In genomic region chr16:30034001-30034400, GRCm38 (mm10) we compare ENCODE assay signal across 12 mouse cellular contexts. TPM values are rescaled to one million over a fixed set of nuclear protein-coding genes. Genes with fewer than 3 reads are reported as not detected.
A peak's percentile ranks its signal among the peaks of the same experiment; 100 is the strongest.
DNase-seq lines count a peak whose midpoint lies in the region; ATAC-seq and TF ChIP-seq lines count a peak whose summit lies in the region.
"Had no signal": no experiment of that assay in that cellular context is flagged by ENCODE, and none has a peak within 500 bp of the region (broad histone marks: within the 10 kb centered on the region; RNA-seq: fewer than 3 reads in every experiment).

No protein-coding gene starts in this region.

- no peaks in the 10 kb centered on the region for H3K79me2 ChIP-seq in myocyte (ENCODE audit: control insufficient read depth, insufficient read depth)

- ATAC-seq in lung, postnatal 0 days = peak; percentile 36; the same call in 1 of the 2 replicates
- no peak for ATAC-seq in granulocyte monocyte progenitor cell, adult 5-6 weeks (replicated peaks; ENCODE audit: poor library complexity, severe bottlenecking)
- ATAC-seq: midbrain, embryonic 15.5 days had no signal

- no peak overlapping the region for H3K4me3 ChIP-seq in lung, postnatal 0 days (ENCODE audit: low read depth, low read length)
- no peak overlapping the region for H3K4me3 ChIP-seq in myocyte
- H3K4me3 ChIP-seq: hindbrain, embryonic 15.5 days; midbrain, embryonic 15.5 days had no signal

- no peak overlapping the region for H3ac ChIP-seq in myocyte (ENCODE audit: control insufficient read depth, insufficient read length)

- H3K9me3 ChIP-seq in lung, postnatal 0 days (ENCODE audit: low read length) = no peaks in the 10 kb centered on the region
- H3K9me3 ChIP-seq: hindbrain, embryonic 15.5 days; midbrain, embryonic 15.5 days had no signal

- DNase-seq in adrenal gland, adult (ENCODE audit: inconsistent age in 2 of 2, low spot score in 1 of 2) = peak; percentile 78 to 84
- DNase-seq in adrenal gland, postnatal 4 days (ENCODE audit: low spot score in 2 of 2) = no peak
- peak; percentile 23 for DNase-seq in lung, postnatal 0 days (ENCODE audit: low spot score)
- no peak for DNase-seq in lung, postnatal 36 days
- peak; percentile 55 for DNase-seq in adrenal gland, postnatal 14 days
- no peak for DNase-seq in right cerebral cortex, postnatal 14 days
- DNase-seq: cerebellum, adult 9-10 months; retina, postnatal 1 day had no signal

- H3K9ac ChIP-seq in lung, postnatal 0 days (replicated peaks; ENCODE audit: low read depth) = no peak overlapping the region
- H3K9ac ChIP-seq: hindbrain, embryonic 15.5 days; midbrain, embryonic 15.5 days had no signal

- 0 out of 2 replicates have a peak, but pooled peaks cover 4% of the 10 kb centered on the region for H3K4me1 ChIP-seq in lung, postnatal 0 days (ENCODE audit: insufficient read depth, low read depth, low read length)
- H3K4me1 ChIP-seq: midbrain, embryonic 15.5 days had no signal

- no peak for TF ChIP-seq CTCF in lung, postnatal 0 days (IDR thresholded peaks at IDR 0.05)

- TF ChIP-seq POLR2A in myocyte (IDR thresholded peaks at IDR 0.05; ENCODE audit: insufficient read length, low read depth) = no peak

- H3K36me3 ChIP-seq in lung, postnatal 0 days (ENCODE audit: insufficient read depth, low read length) = no peaks in the 10 kb centered on the region
- H3K36me3 ChIP-seq in myocyte (ENCODE audit: control insufficient read depth, insufficient read depth) = no peaks in the 10 kb centered on the region
- H3K36me3 ChIP-seq: hindbrain, embryonic 15.5 days; midbrain, embryonic 15.5 days had no signal

- WGBS in lung, postnatal 0 days = 50% methylated on average over 4 of the region's 4 CpGs

- no peaks in the 10 kb centered on the region for H3K27me3 ChIP-seq in lung, postnatal 0 days (replicated peaks; ENCODE audit: insufficient read depth, low read length)
- H3K27me3 ChIP-seq in myocyte (ENCODE audit: control insufficient read depth, insufficient read depth, insufficient read length) = no peaks in the 10 kb centered on the region

- no peak overlapping the region for H3K4me2 ChIP-seq in lung, postnatal 0 days (replicated peaks; ENCODE audit: low read depth, low read length)
- peak overlapping the region; percentile 28 for H3K4me2 ChIP-seq in myocyte (ENCODE audit: low read depth)
- H3K4me2 ChIP-seq: hindbrain, embryonic 15.5 days; midbrain, embryonic 15.5 days had no signal

- H3K27ac ChIP-seq in lung, postnatal 0 days (ENCODE audit: low read length) = no peak overlapping the region
- H3K27ac ChIP-seq: hindbrain, embryonic 15.5 days; midbrain, embryonic 15.5 days had no signal

- TF ChIP-seq EP300 in lung, postnatal 0 days (IDR thresholded peaks at IDR 0.05) = no peak

TF ChIP-seq in myocyte, 11 proteins besides CTCF, POLR2A, EP300 and RAD21:
- TF ChIP-seq TCF3 (IDR thresholded peaks at IDR 0.05; ENCODE audit: insufficient read length, low read depth) (peak; percentile 56), MYOG (IDR thresholded peaks at IDR 0.05; ENCODE audit: control insufficient read depth in 1 of 3, insufficient read depth in 1 of 3, insufficient read length in 2 of 3, low read depth in 2 of 3) (peak in 2 of 3 experiments; percentile 73 to 93), E2F4 (IDR thresholded peaks at IDR 0.05; ENCODE audit: insufficient read depth) (no peak), MYOD1 (IDR thresholded peaks at IDR 0.05; ENCODE audit: control insufficient read depth in 1 of 3, insufficient read length in 2 of 3, low read depth in 2 of 3) (peak in 2 of 3 experiments; percentile 86 to 96), CEBPB (IDR thresholded peaks at IDR 0.05; ENCODE audit: insufficient read depth, poor library complexity, severe bottlenecking) (no peak), TCF12 (IDR thresholded peaks at IDR 0.05; ENCODE audit: insufficient read depth, poor library complexity, severe bottlenecking) (peak; percentile 65), POLR2AphosphoS2 (IDR thresholded peaks at IDR 0.05; ENCODE audit: insufficient read length, low read depth) (no peak), MAX (IDR thresholded peaks at IDR 0.05; ENCODE audit: low read depth) (no peak), REST (IDR thresholded peaks at IDR 0.05; ENCODE audit: insufficient read depth, insufficient read length) (no peak), SRF (IDR thresholded peaks at IDR 0.05; ENCODE audit: control insufficient read depth, insufficient read length, low read depth) (no peak)

RNA-seq across cellular contexts. Expression of gene Hes1, which starts 30.2 kb away (rescaled TPM):
- total RNA-seq in adrenal gland, postnatal 4 days (2021) = 10 to 100 TPM; 31.4 to 39.1 TPM
- 89.1 and 93.9 TPM in 2 replicates for polyA plus RNA-seq in lung, postnatal 0 days (2015; fragmentation: Nextera tagmentation; extraction: Ambion mirVana)
- total RNA-seq in adrenal gland, postnatal 14 days (2021) = 21.0 and 26.6 TPM in 2 replicates
- 35.8 TPM for polyA plus RNA-seq in myocyte (2012; fragmentation: generic; extraction: Trizol)
- total RNA-seq in granulocyte monocyte progenitor cell, adult 5-6 weeks (2014; fragmentation: Nextera tagmentation) = not detected in 2 replicates
- total RNA-seq in granulocyte monocyte progenitor cell, adult 5-6 weeks (2017) = not detected in 2 replicates

Comparison
In these comparisons a context has a peak if more than half of its experiments do, and no peak if none do; other contexts are left out.
1. DNase-seq: peak in adrenal gland, adult (2 of 2), lung, postnatal 0 days (single experiment) and adrenal gland, postnatal 14 days (single experiment); none in adrenal gland, postnatal 4 days (0 of 2), lung, postnatal 36 days (single experiment) and right cerebral cortex, postnatal 14 days (single experiment).
2. RNA of gene Hes1, which starts 30.2 kb away (total RNA-seq): 31.4 to 39.1 TPM in adrenal gland, postnatal 4 days and 21.0 to 26.6 TPM in adrenal gland, postnatal 14 days; not detected in granulocyte monocyte progenitor cell, adult 5-6 weeks; every median in the first group is over 10 times any median in the second.